Mouse (Mus musculus): ENCODE measurements around the gene Sphkap.

DNA sequence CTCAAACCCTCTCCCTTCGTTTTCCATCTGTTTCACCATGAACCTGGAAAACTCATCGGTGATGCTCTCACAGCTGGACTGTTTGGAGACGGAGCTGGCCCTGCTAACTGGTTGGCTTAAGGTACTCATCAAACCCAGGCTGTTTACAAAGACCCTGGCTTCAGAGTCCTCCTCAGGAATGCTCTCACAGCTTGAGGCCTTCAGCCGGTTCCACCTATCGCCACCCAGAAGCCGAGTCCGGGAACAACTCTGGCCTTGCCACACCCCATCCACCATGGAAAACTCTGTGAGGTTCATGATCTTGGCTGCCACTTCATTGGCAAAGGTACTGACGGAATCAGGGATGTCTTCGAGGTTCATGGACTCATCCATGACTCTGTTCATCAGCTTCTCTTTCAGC, 131.4 kb downstream of the Sphkap start:
- TF ChIP-seq CTCF (IDR thresholded peaks at IDR 0.05; ENCODE audit: control insufficient read depth, insufficient read depth, insufficient read length) (no peak), USF1 (IDR thresholded peaks at IDR 0.05; ENCODE audit: low read depth) (no peak)
